Comparison of ENCODE assay signal across 11 mouse cellular contexts in the genomic region with DNA sequence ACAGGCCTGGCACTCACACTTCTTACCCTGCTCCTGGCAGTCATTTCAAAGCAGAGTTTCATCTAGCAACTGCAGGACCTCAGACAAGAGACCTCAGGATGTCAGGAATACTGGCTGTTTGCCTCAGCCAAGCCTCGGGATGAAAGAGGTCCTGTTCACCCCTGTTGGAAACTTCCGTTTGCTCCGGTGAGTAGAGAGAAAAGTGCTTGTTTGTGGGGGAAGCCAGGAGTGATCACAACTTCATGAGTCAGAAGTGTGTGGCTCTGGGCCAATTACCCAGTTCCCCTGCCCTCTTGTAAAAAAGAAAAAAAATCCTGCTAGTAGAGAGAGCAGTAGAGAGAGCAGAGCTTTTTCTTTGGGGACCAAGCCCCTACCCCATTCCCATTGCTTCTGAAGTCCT.
DNase-seq lines count a peak whose midpoint lies in the region; ATAC-seq and TF ChIP-seq lines count a peak whose summit lies in the region.
"Had no signal": no experiment of that assay in that cellular context is flagged by ENCODE, and none has a peak within 500 bp of the region (broad histone marks: within the 10 kb centered on the region; RNA-seq: fewer than 3 reads in every experiment).

No protein-coding gene starts in this region.

- TF ChIP-seq CTCF in hindbrain, postnatal 0 days (IDR thresholded peaks at IDR 0.05; ENCODE audit: low read depth), result no peak

- H3K36me3 ChIP-seq in heart, embryonic 15.5 days, result no peaks in the 10 kb centered on the region
- H3K36me3 ChIP-seq in hindbrain, postnatal 0 days (ENCODE audit: insufficient read depth, low read length), result no peaks in the 10 kb centered on the region
- H3K36me3 ChIP-seq: embryonic facial prominence, embryonic 15.5 days; liver, embryonic 15.5 days; stomach, embryonic 15.5 days had no signal

- intact Hi-C loops in heart, postnatal 25 days (cut with DNase I), result no loop called here

- 4% methylated on average over 3 of the region's 3 CpGs for WGBS in heart, embryonic 15.5 days
- 19% methylated on average over 3 of the region's 3 CpGs for WGBS in hindbrain, postnatal 0 days

- no peak for DNase-seq in heart, postnatal 25 days (ENCODE audit: low spot score)
- peak; percentile 2 for DNase-seq in right cerebral cortex, adult 18-20 months
- DNase-seq in right cerebral cortex, postnatal 36 days (ENCODE audit: low spot score in 2 of 2), result no peak
- peak; percentile 69 for DNase-seq in hindbrain, postnatal 0 days (ENCODE audit: low spot score)
- peak; percentile 25 for DNase-seq in right cerebral cortex, postnatal 14 days
- DNase-seq in yolk sac, embryonic 10.5 days (ENCODE audit: low spot score), result no peak

- no peaks in the 10 kb centered on the region for H3K9me3 ChIP-seq in heart, embryonic 15.5 days (replicated peaks)
- no peaks in the 10 kb centered on the region for H3K9me3 ChIP-seq in hindbrain, postnatal 0 days (ENCODE audit: low read length)
- H3K9me3 ChIP-seq: embryonic facial prominence, embryonic 15.5 days; liver, embryonic 15.5 days; stomach, embryonic 15.5 days had no signal

- H3K4me3 ChIP-seq in heart, embryonic 15.5 days, result no peak overlapping the region
- no peak overlapping the region for H3K4me3 ChIP-seq in hindbrain, postnatal 0 days (ENCODE audit: low read length)
- H3K4me3 ChIP-seq: embryonic facial prominence, embryonic 15.5 days; liver, embryonic 15.5 days; stomach, embryonic 15.5 days had no signal

- H3K4me2 ChIP-seq in heart, embryonic 15.5 days, result no peak overlapping the region
- no peak overlapping the region for H3K4me2 ChIP-seq in hindbrain, postnatal 0 days (ENCODE audit: low read depth, low read length)
- H3K4me2 ChIP-seq: embryonic facial prominence, embryonic 15.5 days; liver, embryonic 15.5 days; stomach, embryonic 15.5 days had no signal

- no peaks in the 10 kb centered on the region for H3K27me3 ChIP-seq in heart, embryonic 15.5 days
- no peaks in the 10 kb centered on the region for H3K27me3 ChIP-seq in hindbrain, postnatal 0 days (ENCODE audit: insufficient read depth, low read length)
- H3K27me3 ChIP-seq: embryonic facial prominence, embryonic 15.5 days; liver, embryonic 15.5 days; stomach, embryonic 15.5 days had no signal

- H3K9ac ChIP-seq in heart, embryonic 15.5 days, result no peak overlapping the region
- H3K9ac ChIP-seq in hindbrain, postnatal 0 days (replicated peaks; ENCODE audit: low read length), result no peak overlapping the region
- H3K9ac ChIP-seq: embryonic facial prominence, embryonic 15.5 days; liver, embryonic 15.5 days; stomach, embryonic 15.5 days had no signal

- H3K27ac ChIP-seq in heart, embryonic 15.5 days, result peak overlapping the region; percentile 42; the same call in 1 of the 2 replicates
- H3K27ac ChIP-seq in hindbrain, postnatal 0 days, result no peak overlapping the region
- H3K27ac ChIP-seq: embryonic facial prominence, embryonic 15.5 days; liver, embryonic 15.5 days; stomach, embryonic 15.5 days had no signal

- H3K4me1 ChIP-seq in heart, embryonic 15.5 days (replicated peaks), result peaks cover 4% of the 10 kb centered on the region
- H3K4me1 ChIP-seq in hindbrain, postnatal 0 days (ENCODE audit: insufficient read depth, low read length), result no peaks in the 10 kb centered on the region
- H3K4me1 ChIP-seq: embryonic facial prominence, embryonic 15.5 days; liver, embryonic 15.5 days; stomach, embryonic 15.5 days had no signal

- ATAC-seq in heart, embryonic 15.5 days (replicated peaks; ENCODE audit: insufficient number of reproducible peaks, insufficient read depth, low FRiP score, low read depth), result 0 out of 2 replicates have a peak, but pooled peaks have one; percentile 18
- ATAC-seq in hindbrain, postnatal 0 days, result peak; percentile 76
- ATAC-seq in granulocyte monocyte progenitor cell, adult 5-6 weeks (replicated peaks; ENCODE audit: poor library complexity, severe bottlenecking), result no peak

Comparison
In these comparisons a context has a peak if more than half of its experiments do, and no peak if none do; other contexts are left out.
1. DNase-seq: peak in right cerebral cortex, adult 18-20 months (single experiment), hindbrain, postnatal 0 days (single experiment) and right cerebral cortex, postnatal 14 days (single experiment); none in heart, postnatal 25 days (single experiment), right cerebral cortex, postnatal 36 days (0 of 2) and yolk sac, embryonic 10.5 days (single experiment).